Mouse (Mus musculus) intestine, embryonic 14.5 days (tissue): ENCODE measurements around the gene Impg1. TPM values are rescaled to one million over a fixed set of nuclear protein-coding genes. Genes with fewer than 3 reads are reported as not detected.

Source experiments
- ATAC-seq: fragments of 200-750 bp; cut with Nextera tagmentation; replicated peaks from 2 replicates; pipeline ENCODE4 v1.8.0; 2017; ENCODE audit warnings: low read depth, moderate number of reproducible peaks, moderate TSS enrichment, moderate library complexity; ENCODE audit not compliant: low FRiP score, low TSS enrichment
- DNase-seq: peaks from one replicate; pipeline ENCODE4 v3.0.0-alpha.2; 2018; ENCODE audit warnings: low spot score
- H3K27ac ChIP-seq: fragments of 300-500 bp; sonication (generic); 2 replicates; pipeline ENCODE4 v1.5.1; 2014; ENCODE audit warnings: low read depth, mild to moderate bottlenecking, control low read depth
- H3K27me3 ChIP-seq: fragments of 300-500 bp; sonication (generic); replicated peaks from 2 replicates; pipeline ENCODE4 v1.6.1; 2014; ENCODE audit warnings: low read length, control low read depth; ENCODE audit not compliant: control insufficient read depth, insufficient read depth
- H3K36me3 ChIP-seq: fragments of 300-500 bp; sonication (generic); 2 replicates; pipeline ENCODE4 v1.6.1; 2014; ENCODE audit warnings: low read length, control low read depth; ENCODE audit not compliant: control insufficient read depth, insufficient read depth
- H3K4me1 ChIP-seq: fragments of 300-500 bp; sonication (generic); replicated peaks from 2 replicates; pipeline ENCODE4 v1.6.1; 2014; ENCODE audit warnings: low read length, control low read depth, mixed read lengths; ENCODE audit not compliant: control insufficient read depth, insufficient read depth
- H3K4me2 ChIP-seq: fragments of 300-500 bp; sonication (generic); 2 replicates; pipeline ENCODE4 v1.6.1; 2014; ENCODE audit warnings: low read length
- H3K4me3 ChIP-seq: fragments of 300-500 bp; sonication (generic); 2 replicates; pipeline ENCODE4 v1.5.1; 2014; ENCODE audit warnings: low read depth, low read length, control low read depth, mixed read lengths
- H3K9ac ChIP-seq: fragments of 300-500 bp; sonication (generic); 2 replicates; pipeline ENCODE4 v1.6.1; 2014; ENCODE audit warnings: mild to moderate bottlenecking, low read length
- H3K9me3 ChIP-seq: fragments of 300-500 bp; sonication (generic); 2 replicates; pipeline ENCODE4 v1.6.1; 2016; ENCODE audit warnings: low read length, control low read depth; ENCODE audit not compliant: control insufficient read depth
- WGBS: fragments of 180-500 bp; shearing (Covaris S2); extraction: QIAGEN DNeasy Blood & Tissue Kit; methylation state at CpG from one replicate; pipeline ENCODE4 v1.1.7; 2014; 5-methylcytosine and 5-hydroxymethylcytosine counted together
- polyA plus RNA-seq: library from polyadenylated mRNA; unstranded; fragments of >200 nt; fragmentation: Nextera tagmentation; extraction: Ambion mirVana; gene quantifications from 2 replicates; pipeline ENCODE4 v1.2.1, GENCODE M21; 2014

Impg1 gene
- polyA plus RNA-seq, 1 experiment from 2014 or later: 0.09 TPM

- no peaks in the 10 kb centered on the region for H3K9me3 ChIP-seq
- DNase-seq (no peak), ATAC-seq (no peak)
- H3K9ac ChIP-seq: no peak overlapping the region
- peaks cover 61% of the 10 kb centered on the region for H3K36me3 ChIP-seq
- no peak overlapping the region for H3K27ac ChIP-seq
- no peak overlapping the region for H3K4me3 ChIP-seq
- WGBS: 90% methylated on average over 7 of the region's 7 CpGs
- 0 out of 2 replicates have a peak, but pooled peaks cover 6% of the 10 kb centered on the region for H3K4me1 ChIP-seq
- no peak overlapping the region for H3K4me2 ChIP-seq
- no peaks in the 10 kb centered on the region for H3K27me3 ChIP-seq
These were observed 199.2 kb downstream of the Impg1 start for GRCm38 (mm10) chr9:80266086-80266485.
